Mouse (Mus musculus) bone marrow, adult 2 months (tissue): ENCODE results near the gene Strn4.

Experiments
- CTCF ChIP-seq: fragments of 200-500 bp; IDR thresholded peaks from 2 replicates; pipeline ENCODE4 v1.5.1; 2011; ENCODE audit warnings: low read length, control low read depth; ENCODE audit not compliant: control insufficient read depth, insufficient read depth
- POLR2A ChIP-seq: fragments of 200-500 bp; IDR thresholded peaks from 2 replicates; pipeline ENCODE4 v1.6.1; 2011; ENCODE audit warnings: low read depth, mild to moderate bottlenecking, control low read depth, low read length, borderline replicate concordance; ENCODE audit not compliant: control insufficient read depth

- TF ChIP-seq CTCF (no peak), POLR2A (no peak)
These were observed 35.9 kb downstream of the Strn4 start for GRCm38 (mm10) chr7:16851636-16852035.
